Mouse (Mus musculus) CH12.LX (cell line): Measurements from ENCODE around the gene Ramp3. TPM values are rescaled to one million over a fixed set of nuclear protein-coding genes. Genes with fewer than 3 reads are reported as not detected.

Experiments used
- DNase-seq: peaks from one replicate; pipeline ENCODE4 v3.0.0-alpha.2; 2013; ENCODE audit errors: extremely low read depth
- H3K27ac ChIP-seq: 2 replicates; pipeline ENCODE4 v1.5.1; 2012; ENCODE audit warnings: low read depth, mild to moderate bottlenecking, control low read depth, moderate library complexity; ENCODE audit not compliant: insufficient read depth
- H3K27me3 ChIP-seq: replicated peaks from 2 replicates; pipeline ENCODE3; 2012; ENCODE audit warnings: inconsistent platforms
- H3K36me3 ChIP-seq, 2 experiments: replicated peaks in 1 of 2; 2 replicates each; pipeline versions ENCODE3 to v1.6.1; 2012; ENCODE audit warnings: inconsistent platforms in 1 of 2, low read length in 1 of 2, mild to moderate bottlenecking in 1 of 2, mixed read lengths in 1 of 2, moderate library complexity in 1 of 2; ENCODE audit not compliant: control insufficient read depth in 1 of 2, insufficient read depth in 1 of 2
- H3K4me1 ChIP-seq, 2 experiments: 2 replicates each; pipeline ENCODE4 v1.6.1; 2012; ENCODE audit warnings: inconsistent platforms in 1 of 2, moderate library complexity in 1 of 2; ENCODE audit not compliant: insufficient read depth in 2 of 2, control insufficient read depth in 1 of 2
- H3K4me2 ChIP-seq: 2 replicates; pipeline ENCODE4 v1.6.1; 2012; ENCODE audit warnings: low read depth, mild to moderate bottlenecking, control low read depth; ENCODE audit not compliant: poor library complexity, insufficient read depth, severe bottlenecking
- H3K4me3 ChIP-seq, 3 experiments: fragments of 150-350 bp in 1 of 3; sonication (generic) in 1 of 3; replicated peaks in 1 of 3; 2 replicates each; pipeline versions ENCODE3 to v1.5.1; 2011 to 2012; ENCODE audit warnings: low read depth in 2 of 3, low read length in 2 of 3, mild to moderate bottlenecking in 2 of 3, moderate library complexity in 2 of 3, control low read depth in 1 of 3, improper control_type of control experiment in 1 of 3, inconsistent platforms in 1 of 3, mixed read lengths in 1 of 3; ENCODE audit not compliant: poor library complexity in 1 of 3
- H3K79me2 ChIP-seq: replicated peaks from 2 replicates; pipeline ENCODE4 v1.6.1; 2012; ENCODE audit warnings: mild to moderate bottlenecking, moderate library complexity; ENCODE audit not compliant: control insufficient read depth, poor library complexity, insufficient read depth, severe bottlenecking; ENCODE audit errors: extremely low read depth
- H3K9ac ChIP-seq: 2 replicates; pipeline ENCODE4 v1.6.1; 2012; ENCODE audit warnings: low read depth, mild to moderate bottlenecking, control low read depth, moderate library complexity; ENCODE audit not compliant: insufficient read depth
- H3K9me3 ChIP-seq: replicated peaks from 2 replicates; pipeline ENCODE3; 2012; ENCODE audit warnings: low read length, inconsistent platforms, mixed read lengths
- BHLHE40 ChIP-seq: IDR thresholded peaks from 2 replicates; pipeline ENCODE4 v1.6.1; 2011; ENCODE audit warnings: mild to moderate bottlenecking, low read depth, low read length, improper control_type of control experiment
- CHD1 ChIP-seq: IDR thresholded peaks from 2 replicates; pipeline ENCODE4 v1.6.1; 2012; ENCODE audit warnings: low read depth, low read length, improper control_type of control experiment, inconsistent platforms
- CHD2 ChIP-seq: IDR thresholded peaks from 2 replicates; pipeline ENCODE4 v1.6.1; 2011; ENCODE audit warnings: low read length, improper control_type of control experiment
- CTCF ChIP-seq, 2 experiments: IDR thresholded peaks in 1 of 2; conservative IDR thresholded peaks in 1 of 2; 2 replicates each; pipeline ENCODE4 v1.5.1; 2011 to 2012; ENCODE audit warnings: low read depth in 2 of 2, low read length in 2 of 2, improper control_type of control experiment in 1 of 2, inconsistent platforms in 1 of 2, mild to moderate bottlenecking in 1 of 2, moderate library complexity in 1 of 2
- E2F4 ChIP-seq: IDR thresholded peaks from 2 replicates; pipeline ENCODE4 v1.6.1; 2011; ENCODE audit warnings: low read depth, low read length, improper control_type of control experiment; ENCODE audit not compliant: insufficient replicate concordance
- ELF1 ChIP-seq: IDR thresholded peaks from 2 replicates; pipeline ENCODE4 v1.6.1; 2014; ENCODE audit warnings: low read depth, mild to moderate bottlenecking, inconsistent platforms, low read length, improper control_type of control experiment
- GABPA ChIP-seq: IDR thresholded peaks from 2 replicates; pipeline ENCODE4 v1.6.1; 2012; ENCODE audit warnings: low read depth, low read length, improper control_type of control experiment, inconsistent platforms; ENCODE audit not compliant: insufficient replicate concordance
- HCFC1 ChIP-seq: IDR thresholded peaks from 2 replicates; pipeline ENCODE4 v1.6.1; 2012; ENCODE audit warnings: low read depth, mild to moderate bottlenecking, inconsistent platforms, low read length, improper control_type of control experiment
- KAT2A ChIP-seq: IDR thresholded peaks from 2 replicates; pipeline ENCODE4 v1.6.1; 2012; ENCODE audit warnings: low read length, improper control_type of control experiment, inconsistent platforms; ENCODE audit not compliant: insufficient replicate concordance
- MAFK ChIP-seq: IDR thresholded peaks from 2 replicates; pipeline ENCODE4 v1.6.1; 2011; ENCODE audit warnings: low read length, improper control_type of control experiment; ENCODE audit not compliant: insufficient replicate concordance
- MAX ChIP-seq: IDR thresholded peaks from 2 replicates; pipeline ENCODE4 v1.6.1; 2011; ENCODE audit warnings: low read length, improper control_type of control experiment
- MEF2A ChIP-seq: IDR thresholded peaks from 2 replicates; pipeline ENCODE4 v1.6.1; 2014; ENCODE audit warnings: low read depth, mild to moderate bottlenecking, inconsistent platforms, low read length, improper control_type of control experiment, borderline replicate concordance
- MXI1 ChIP-seq: IDR thresholded peaks from 2 replicates; pipeline ENCODE4 v1.6.1; 2011; ENCODE audit warnings: mild to moderate bottlenecking, low read depth, low read length, improper control_type of control experiment
- MYC ChIP-seq: IDR thresholded peaks from 2 replicates; pipeline ENCODE4 v1.6.1; 2011; ENCODE audit warnings: low read depth, mild to moderate bottlenecking, improper control_type of control experiment, low read length
- NELFE ChIP-seq: IDR thresholded peaks from 2 replicates; pipeline ENCODE4 v1.6.1; 2011; ENCODE audit warnings: low read depth, low read length, improper control_type of control experiment
- PAX5 ChIP-seq: IDR thresholded peaks from 2 replicates; pipeline ENCODE4 v1.6.1; 2012; ENCODE audit warnings: low read length, inconsistent platforms, mixed read lengths
- POLR2A ChIP-seq: IDR thresholded peaks from 2 replicates; pipeline ENCODE4 v1.6.1; 2011; ENCODE audit warnings: low read depth, mild to moderate bottlenecking, improper control_type of control experiment, low read length
- POLR2AphosphoS2 ChIP-seq: IDR thresholded peaks from 2 replicates; pipeline ENCODE4 v1.6.1; 2011; ENCODE audit warnings: low read depth, low read length, improper control_type of control experiment
- RAD21 ChIP-seq: IDR thresholded peaks from 2 replicates; pipeline ENCODE4 v1.6.1; 2011; ENCODE audit warnings: low read depth, mild to moderate bottlenecking, low read length, improper control_type of control experiment, moderate library complexity
- RCOR1 ChIP-seq: conservative IDR thresholded peaks from 2 replicates; pipeline ENCODE4 v1.6.1; 2012; ENCODE audit warnings: low read depth, mild to moderate bottlenecking, inconsistent platforms, low read length, improper control_type of control experiment
- SMC3 ChIP-seq: IDR thresholded peaks from 2 replicates; pipeline ENCODE4 v1.6.1; 2011; ENCODE audit warnings: low read depth, low read length, improper control_type of control experiment
- TBP ChIP-seq: conservative IDR thresholded peaks from 2 replicates; pipeline ENCODE4 v1.6.1; 2011; ENCODE audit warnings: low read depth, low read length, improper control_type of control experiment
- TCF12 ChIP-seq: IDR thresholded peaks from 2 replicates; pipeline ENCODE4 v1.6.1; 2014; ENCODE audit warnings: low read depth, mild to moderate bottlenecking, inconsistent platforms, low read length, improper control_type of control experiment
- UBTF ChIP-seq: IDR thresholded peaks from 2 replicates; pipeline ENCODE4 v1.6.1; 2012; ENCODE audit warnings: low read depth, mild to moderate bottlenecking, inconsistent platforms, low read length, improper control_type of control experiment, moderate library complexity
- USF1 ChIP-seq: IDR thresholded peaks from 2 replicates; pipeline ENCODE4 v1.6.1; 2014; ENCODE audit warnings: low read depth, mild to moderate bottlenecking, inconsistent platforms, low read length, improper control_type of control experiment
- ZKSCAN1 ChIP-seq: IDR thresholded peaks from 2 replicates; pipeline ENCODE4 v1.6.1; 2012; ENCODE audit warnings: low read depth, inconsistent platforms, low read length, improper control_type of control experiment, borderline replicate concordance
- ZMIZ1 ChIP-seq: IDR thresholded peaks from 2 replicates; pipeline ENCODE4 v1.6.1; 2012; ENCODE audit warnings: low read depth, mild to moderate bottlenecking, inconsistent platforms, low read length, improper control_type of control experiment
- ZNF384 ChIP-seq: IDR thresholded peaks from 2 replicates; pipeline ENCODE4 v1.6.1; 2012; ENCODE audit warnings: low read depth, low read length, improper control_type of control experiment, inconsistent platforms
- dilution Hi-C: fragments of 300-500 bp; cut with MboI; formaldehyde crosslinking; loops from 2 replicates; pipeline ENCODE4 v1.14.3; 2020; ENCODE audit warnings: low sequenced_read_pairs; ENCODE audit not compliant: extremely low pct_unique_long_range_greater_than_20kb, extremely low pct_ligation_motif_present
- in situ Hi-C: fragments of 300-500 bp; cut with MboI; formaldehyde crosslinking; loops from 3 replicates; pipeline ENCODE4 v1.14.3; 2019; ENCODE audit warnings: low sequenced_read_pairs, low pct_ligation_motif_present, low pct_unique_long_range_greater_than_20kb, mixed read lengths
- polyA plus RNA-seq: library from polyadenylated mRNA; unstranded; fragments of >175 nt; gene quantifications from 2 replicates; pipeline ENCODE4 v1.2.1, GENCODE M21; 2012; ENCODE audit warnings: low read depth; ENCODE audit not compliant: insufficient read length
- total RNA-seq, 2 experiments: library from RNA; depleted of rRNA; stranded (reverse); fragments of 300-350 nt in 1 of 2; fragments of >200 nt in 1 of 2; gene quantifications; 2 replicates each; pipeline ENCODE4 v1.2.3; 2012 to 2014

Gene Ramp3
- total and polyA plus RNA-seq, 3 experiments = 0.21 TPM; not detected in 2

- TF ChIP-seq MEF2A (no peak), TBP (no peak; the same call in 1 of the 2 replicates), RCOR1 (no peak), POLR2A (0 out of 2 replicates have a peak, but pooled peaks have one; percentile 4)
- DNase-seq = no peak
- Histone ChIP-seq H3K9me3 (no peaks in the 10 kb centered on the region), H3K4me3 (peak overlapping the region; percentile 60 to 86 (median 81)), H3K9ac (peak overlapping the region; percentile 68), H3K27ac (no peak overlapping the region), H3K36me3 (peaks cover 39 to 51% of the 10 kb centered on the region in 2 experiments), H3K4me1 (peaks cover 15 to 42% of the 10 kb centered on the region in 2 experiments), H3K27me3 (no peaks in the 10 kb centered on the region), H3K79me2 (peaks cover 45% of the 10 kb centered on the region), H3K4me2 (peak overlapping the region; percentile 83)
- dilution Hi-C loops = no loop called here
- in situ Hi-C loops = no loop called here
These were observed 33.5 kb upstream of the Ramp3 start for GRCm38 (mm10) chr11:6624619-6625382.

DNA sequence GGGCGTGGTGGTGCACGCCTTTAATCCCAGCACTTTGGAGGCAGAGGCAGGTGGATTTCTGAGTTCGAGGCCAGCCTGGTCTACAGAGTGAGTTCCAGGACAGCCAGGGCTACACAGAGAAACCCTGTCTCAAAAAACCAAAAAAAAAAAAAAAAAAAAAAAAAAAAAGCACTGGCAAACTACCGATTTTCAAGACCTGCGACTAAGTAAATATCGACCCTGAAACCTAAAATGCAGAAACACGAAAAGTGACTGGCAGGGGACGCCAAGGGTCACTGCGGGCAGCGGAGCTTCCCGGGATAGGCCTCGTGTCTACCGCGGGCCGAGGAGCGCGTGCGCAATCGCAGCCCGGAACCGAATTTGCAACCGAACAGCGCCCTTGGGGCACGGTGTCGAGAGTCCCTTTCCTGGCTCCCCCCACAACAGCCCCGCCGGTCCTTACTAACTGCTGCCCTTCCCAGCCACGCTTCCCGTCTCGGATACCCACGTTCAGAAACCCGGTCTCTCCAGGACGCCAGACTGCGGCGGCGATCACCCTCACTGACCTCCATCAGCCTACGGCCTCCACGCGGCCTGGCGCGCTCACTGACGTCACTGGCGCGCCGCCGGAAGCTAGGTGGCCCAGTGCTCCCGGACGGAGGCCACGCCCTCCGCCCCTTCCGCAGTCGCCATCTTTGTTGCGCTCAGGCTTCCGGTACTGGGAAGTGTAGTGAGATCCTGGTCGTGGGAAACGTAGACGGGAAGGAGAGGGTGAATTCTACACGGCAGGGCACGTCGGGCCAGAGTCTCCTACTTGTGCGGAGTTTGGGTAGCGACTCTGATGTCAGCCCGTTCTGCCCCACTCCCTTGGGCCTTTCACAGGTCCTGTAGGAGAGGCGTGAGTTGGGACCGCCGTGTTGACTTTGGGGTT is 32.6 kb upstream of the Ramp3 start, which contains the start of gene Tbrg4:
TSS of gene Tbrg4 (minus strand) at position 590 of the 910 bp plus-strand sequence.
- Histone ChIP-seq H3K4me1 (peaks cover 15 to 42% of the 10 kb centered on the region in 2 experiments), H3K4me2 (peak within 1 kb of the TSS; percentile 86), H3K9me3 (no peaks in the 10 kb centered on the region), H3K27me3 (no peaks in the 10 kb centered on the region), H3K4me3 (peak within 1 kb of the TSS; percentile 60 to 86 (median 81)), H3K36me3 (peaks cover 30 to 41% of the 10 kb centered on the region in 2 experiments), H3K27ac (peak within 1 kb of the TSS; percentile 69), H3K79me2 (peaks cover 45% of the 10 kb centered on the region), H3K9ac (peak within 1 kb of the TSS; percentile 83)
- peak; percentile 97 for DNase-seq
- in situ Hi-C loops = no loop called here
- dilution Hi-C loops = no loop called here
- TF ChIP-seq HCFC1 (peak; percentile 95), UBTF (0 out of 2 replicates have a peak, but pooled peaks have one; percentile 25), TBP (peak; percentile 70; the same call in 1 of the 2 replicates), CHD1 (peak; percentile 43), TCF12 (peak; percentile 93), ZMIZ1 (peak; percentile 92), CHD2 (peak; percentile 35; the same call in 1 of the 2 replicates), POLR2AphosphoS2 (peak; percentile 92), RCOR1 (no peak), ZKSCAN1 (no peak), MEF2A (peak; percentile 56), MXI1 (peak; percentile 99), ZNF384 (peak; percentile 82), RAD21 (no peak), NELFE (peak; percentile 95), MAFK (no peak), MAX (peak; percentile 99), BHLHE40 (no peak), MYC (peak; percentile 98), CTCF (conservative IDR thresholded peaks at IDR 0.05 in 1 of 2, IDR thresholded peaks at IDR 0.05 in 1 of 2; ENCODE audit: low read depth in 2 of 2, low read length in 2 of 2) (no peak), KAT2A (peak; percentile 93; the same call in 1 of the 2 replicates), E2F4 (no peak), SMC3 (no peak), USF1 (peak; percentile 11; the same call in 1 of the 2 replicates), PAX5 (no peak), GABPA (peak; percentile 45; the same call in 1 of the 2 replicates), ELF1 (peak; percentile 98)
